Mouse (Mus musculus): ENCODE data around the gene Naa80.

DNA sequence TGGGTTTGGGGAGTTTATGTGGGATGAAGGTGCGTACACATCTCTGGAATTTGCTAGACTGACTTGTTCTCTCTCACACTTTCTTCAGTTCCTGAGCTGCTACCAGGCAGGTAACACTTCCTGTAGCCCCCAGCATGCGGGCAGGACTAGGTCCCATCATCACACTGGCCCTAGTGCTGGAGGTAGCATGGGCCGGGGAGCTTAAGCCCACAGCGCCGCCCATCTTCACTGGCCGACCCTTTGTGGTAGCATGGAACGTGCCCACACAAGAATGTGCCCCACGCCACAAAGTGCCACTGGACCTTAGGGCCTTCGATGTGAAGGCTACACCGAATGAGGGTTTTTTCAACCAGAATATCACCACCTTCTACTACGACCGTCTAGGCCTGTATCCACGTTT, 8.7 kb upstream of the Naa80 start:
- no peak for TF ChIP-seq CTCF (conservative IDR thresholded peaks at IDR 0.05; ENCODE audit: low read length)
- TF ChIP-seq POU5F1 (IDR thresholded peaks at IDR 0.05; ENCODE audit: borderline replicate concordance, low read length) = no peak
